Mouse (Mus musculus): ENCODE data around the gene Zfp770.

- no peak for TF ChIP-seq CTCF (IDR thresholded peaks at IDR 0.05; ENCODE audit: control insufficient read depth, insufficient read depth, insufficient read length)
- no peak for TF ChIP-seq USF1 (IDR thresholded peaks at IDR 0.05; ENCODE audit: low read depth)
- no peak for TF ChIP-seq CEBPB (IDR thresholded peaks at IDR 0.05; ENCODE audit: low read depth)
- no peak for TF ChIP-seq MAX (IDR thresholded peaks at IDR 0.05)
- no peak for TF ChIP-seq FOSL1 (IDR thresholded peaks at IDR 0.05; ENCODE audit: insufficient read depth, low read length, poor library complexity, severe bottlenecking)
- no peak for TF ChIP-seq MYOD1 (IDR thresholded peaks at IDR 0.05; ENCODE audit: control insufficient read depth, insufficient read length, low read depth)
- TF ChIP-seq MYOG (IDR thresholded peaks at IDR 0.05; ENCODE audit: control insufficient read depth, extremely low read depth, insufficient read length), result no peak
Measured at GRCm38 (mm10) chr2:114174651-114175484, 26.4 kb downstream of the Zfp770 start.
